Mouse (Mus musculus) lung, postnatal 0 days (tissue): Measurements from ENCODE around the gene Zan.

Experiments used
- CTCF ChIP-seq: IDR thresholded peaks from 2 replicates; pipeline ENCODE4 v1.5.1; 2016; ENCODE audit warnings: antibody characterized with exemption, mild to moderate bottlenecking
- EP300 ChIP-seq: IDR thresholded peaks from 2 replicates; pipeline ENCODE4 v1.6.1; 2016; ENCODE audit warnings: antibody characterized with exemption, mild to moderate bottlenecking, control low read depth

DNA sequence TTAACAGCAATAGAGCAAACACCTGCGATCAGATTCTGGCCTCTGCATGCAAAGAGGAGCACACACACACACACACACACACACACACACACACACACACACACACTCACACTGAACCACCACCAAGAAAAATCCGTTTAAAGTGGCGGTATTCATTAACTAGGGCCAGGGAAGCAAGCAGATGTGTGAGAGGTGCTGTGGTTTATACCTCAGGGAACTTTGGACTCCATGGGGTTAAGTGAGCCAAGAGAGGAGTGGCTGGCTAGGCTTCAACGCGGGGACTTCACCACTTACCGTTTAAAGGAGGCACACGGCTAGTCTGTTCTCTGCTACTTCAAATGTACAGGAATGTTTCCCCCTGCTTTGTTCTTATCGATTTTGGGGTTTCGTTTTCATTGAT, 131.0 kb downstream of the Zan start:
- TF ChIP-seq CTCF (no peak), EP300 (no peak)
